Mouse (Mus musculus) layer of hippocampus, postnatal 25 days (tissue): ENCODE results near the gene Lrrc23. TPM values are rescaled to one million over a fixed set of nuclear protein-coding genes. Genes with fewer than 3 reads are reported as not detected.

ENCODE experiments used
- DNase-seq, 2 experiments: peaks; one replicate each; pipeline ENCODE4 v3.0.0; 2022; ENCODE audit warnings: mixed read lengths in 2 of 2, low spot score in 1 of 2; ENCODE audit errors: extremely low spot score in 1 of 2
- total RNA-seq, 2 experiments: library from RNA; stranded (reverse); gene quantifications; 2 replicates each; pipeline ENCODE4 v1.2.3; 2021

Lrrc23 gene
- total RNA-seq, 2 experiments from 2014 or later, result 1.7 TPM

DNA sequence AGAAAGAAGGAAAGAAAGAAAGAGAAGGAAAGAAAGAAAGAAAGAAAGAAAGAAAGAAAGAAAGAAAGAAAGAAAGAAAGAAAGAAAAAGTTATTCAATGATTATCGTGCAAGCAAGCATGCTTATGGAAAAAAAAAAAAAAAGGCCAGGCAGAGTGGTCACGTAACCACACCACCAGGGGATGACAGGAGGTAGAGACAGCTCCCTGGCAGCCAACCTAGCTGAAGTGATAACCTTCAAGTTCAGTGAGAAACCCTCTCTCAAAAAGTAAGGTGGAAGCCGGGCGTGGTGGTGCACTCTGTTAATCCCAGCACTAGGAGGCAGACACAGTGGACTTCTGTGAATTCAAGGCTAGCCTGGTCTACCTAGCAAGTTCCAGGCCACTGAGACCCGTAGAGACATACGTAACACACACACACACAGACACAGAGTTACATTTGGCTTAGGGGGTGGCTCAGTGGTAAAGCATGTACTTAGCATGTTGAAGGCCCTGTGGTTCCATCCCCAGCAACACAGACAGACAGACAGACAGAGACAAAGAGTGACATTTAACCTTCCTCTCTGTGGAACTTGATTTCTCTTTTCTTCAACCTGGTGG lies 56.6 kb downstream of the Lrrc23 start:
- DNase-seq, result no peak

DNA sequence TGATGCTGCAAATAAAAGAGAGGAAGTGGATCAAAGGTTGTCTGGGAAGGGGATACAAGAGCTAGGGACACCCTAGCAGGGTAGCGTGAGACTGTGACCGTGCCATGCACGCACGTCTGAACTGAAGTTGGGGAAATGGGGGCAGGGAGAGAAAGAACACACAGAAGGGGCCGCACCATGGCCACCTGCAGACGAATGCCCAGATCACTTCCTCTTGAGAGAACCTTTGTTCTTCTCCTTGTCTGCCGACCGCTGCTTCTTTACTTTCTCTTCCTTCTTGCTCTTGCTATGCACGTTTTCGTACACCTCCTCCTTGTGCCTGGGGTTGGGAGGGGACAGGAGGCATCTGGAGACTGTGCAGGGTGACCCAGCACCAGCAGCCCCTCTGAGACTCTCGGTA lies 58.6 kb downstream of the Lrrc23 start:
- DNase-seq, result no peak

Other genes with a start within 250 kb of the Lrrc23 start
- 1 to 10 TPM; 1.0 to 1.6 TPM for gene C1s1, start 237.4 kb downstream of the Lrrc23 start, total RNA-seq
- not detected for gene C1rb, start 209.4 kb downstream of the Lrrc23 start, total RNA-seq
- gene C1s2, start 143.6 kb downstream of the Lrrc23 start, total RNA-seq, result under 1 TPM in 1 of 2 experiments, not detected in 1; 0.25 TPM
- 10 to 100 TPM; 30.9 to 34.0 TPM for gene Lpcat3, start 116.7 kb downstream of the Lrrc23 start, total RNA-seq
- gene Emg1, start 67.5 kb downstream of the Lrrc23 start, total RNA-seq, result 10 to 100 TPM; 51.3 to 54.4 TPM
- 100 to 1,000 TPM; 120 to 124 TPM for gene Phb2, start 67.4 kb downstream of the Lrrc23 start, total RNA-seq
- gene Ptpn6, start 41.0 kb downstream of the Lrrc23 start, total RNA-seq, result 1 to 10 TPM; 2.9 to 4.0 TPM
- gene Grcc10, start 38.4 kb downstream of the Lrrc23 start, total RNA-seq, result 100 to 1,000 TPM; 350 to 372 TPM
- gene Gm45234, start 23.7 kb downstream of the Lrrc23 start, total RNA-seq, result under 1 TPM in 1 of 2 experiments, not detected in 1; 0.71 TPM
- 100 to 1,000 TPM; 134 to 159 TPM for gene Atn1, start 23.2 kb downstream of the Lrrc23 start, total RNA-seq
- 1,000 to 10,000 TPM in 1 of 2 experiments, 100 to 1,000 TPM in 1; 947 to 1,030 TPM for gene Eno2, start 10.1 kb downstream of the Lrrc23 start, total RNA-seq
- 1 to 10 TPM; 4.5 to 6.0 TPM for gene Spsb2, start 28.9 kb upstream of the Lrrc23 start, total RNA-seq
- 100 to 1,000 TPM; 685 to 811 TPM for gene Tpi1, start 34.6 kb upstream of the Lrrc23 start, total RNA-seq
- gene Usp5, start 49.8 kb upstream of the Lrrc23 start, total RNA-seq, result 100 to 1,000 TPM; 164 to 183 TPM
- 1 to 10 TPM; 1.1 to 1.2 TPM for gene Cdca3, start 49.8 kb upstream of the Lrrc23 start, total RNA-seq
- under 1 TPM in 1 of 2 experiments, not detected in 1; 0.26 TPM for gene Gnb3, start 60.5 kb upstream of the Lrrc23 start, total RNA-seq
- 10 to 100 TPM; 18.5 to 30.1 TPM for gene P3h3, start 78.0 kb upstream of the Lrrc23 start, total RNA-seq
- 100 to 1,000 TPM; 184 to 196 TPM for gene Gpr162, start 84.3 kb upstream of the Lrrc23 start, total RNA-seq
- under 1 TPM; 0.22 to 0.26 TPM for gene Cd4, start 108.5 kb upstream of the Lrrc23 start, total RNA-seq
- gene Lag3, start 132.0 kb upstream of the Lrrc23 start, total RNA-seq, result 1 to 10 TPM; 2.4 to 2.6 TPM
- 1,000 to 10,000 TPM; 1,178 to 1,233 TPM for gene Ptms, start 140.4 kb upstream of the Lrrc23 start, total RNA-seq
- gene Mlf2, start 151.7 kb upstream of the Lrrc23 start, total RNA-seq, result 100 to 1,000 TPM; 670 to 704 TPM
- gene Cops7a, start 185.8 kb upstream of the Lrrc23 start, total RNA-seq, result 100 to 1,000 TPM; 144 to 151 TPM
- gene Pianp, start 217.0 kb upstream of the Lrrc23 start, total RNA-seq, result 100 to 1,000 TPM; 139 to 188 TPM
- gene Zfp384, start 229.4 kb upstream of the Lrrc23 start, total RNA-seq, result 10 to 100 TPM; 42.4 to 49.6 TPM